Mouse (Mus musculus) heart, embryonic 12.5 days (tissue): Measurements from ENCODE around the gene Fjx1. TPM values are rescaled to one million over a fixed set of nuclear protein-coding genes. Genes with fewer than 3 reads are reported as not detected.

ENCODE experiments used
- ATAC-seq: fragments of 200-750 bp; cut with Nextera tagmentation; 2 replicates; pipeline ENCODE4 v1.8.0; 2017; ENCODE audit warnings: moderate TSS enrichment, moderate library complexity; ENCODE audit not compliant: insufficient number of reproducible peaks, low FRiP score
- H3K27ac ChIP-seq: fragments of 300-500 bp; sonication (generic); 2 replicates; pipeline ENCODE4 v1.5.1; 2016; ENCODE audit warnings: mild to moderate bottlenecking, moderate library complexity; ENCODE audit not compliant: poor library complexity, severe bottlenecking
- H3K27me3 ChIP-seq: fragments of 300-500 bp; sonication (generic); replicated peaks from 2 replicates; pipeline ENCODE4 v1.6.1; 2016; ENCODE audit warnings: mild to moderate bottlenecking, moderate library complexity
- H3K36me3 ChIP-seq: fragments of 300-500 bp; sonication (generic); 2 replicates; pipeline ENCODE4 v1.6.1; 2016; ENCODE audit warnings: mild to moderate bottlenecking, moderate library complexity
- H3K4me1 ChIP-seq: fragments of 300-500 bp; sonication (generic); replicated peaks from 2 replicates; pipeline ENCODE4 v1.6.1; 2016; ENCODE audit warnings: mild to moderate bottlenecking
- H3K4me2 ChIP-seq: fragments of 300-500 bp; sonication (generic); 2 replicates; pipeline ENCODE4 v1.6.1; 2016; ENCODE audit warnings: mild to moderate bottlenecking, moderate library complexity
- H3K4me3 ChIP-seq: fragments of 300-500 bp; sonication (generic); 2 replicates; pipeline ENCODE4 v1.5.1; 2016; ENCODE audit warnings: mild to moderate bottlenecking
- H3K9ac ChIP-seq: fragments of 300-500 bp; sonication (generic); 2 replicates; pipeline ENCODE4 v1.6.1; 2016; ENCODE audit warnings: mild to moderate bottlenecking, moderate library complexity
- H3K9me3 ChIP-seq: fragments of 300-500 bp; sonication (generic); replicated peaks from 2 replicates; pipeline ENCODE4 v1.6.1; 2016; ENCODE audit warnings: mild to moderate bottlenecking, moderate library complexity
- WGBS: fragments of 180-500 bp; shearing (Covaris S2); methylation state at CpG from one replicate; pipeline ENCODE4 v1.1.7; 2016; 5-methylcytosine and 5-hydroxymethylcytosine counted together
- polyA plus RNA-seq: library from polyadenylated mRNA; unstranded; fragments of >200 nt; fragmentation: Nextera tagmentation; extraction: Ambion mirVana; gene quantifications from 2 replicates; pipeline ENCODE4 v1.2.1, GENCODE M21; 2016

Gene Fjx1
- polyA plus RNA-seq, 1 experiment from 2014 or later: 4.3 TPM

- Histone ChIP-seq H3K9me3 (no peaks in the 10 kb centered on the region), H3K9ac (peak overlapping the region; percentile 86), H3K4me2 (peak overlapping the region; percentile 96), H3K36me3 (no peaks in the 10 kb centered on the region), H3K4me1 (peaks cover 11% of the 10 kb centered on the region), H3K4me3 (peak overlapping the region; percentile 86), H3K27ac (peak overlapping the region; percentile 62), H3K27me3 (0 out of 2 replicates have a peak, but pooled peaks cover 10% of the 10 kb centered on the region)
- under 1% methylated on average over 105 of the region's 109 CpGs for WGBS
- ATAC-seq: peak; percentile 63
These were observed 1.3 kb downstream of the Fjx1 start for GRCm38 (mm10) chr2:102450761-102451670.

- 0 out of 2 replicates have a peak, but pooled peaks have one; percentile 15 for ATAC-seq
- no peak overlapping the region for H3K27ac ChIP-seq
These were observed 2.0 kb downstream of the Fjx1 start for GRCm38 (mm10) chr2:102450248-102450760.

GRCm38 (mm10) chr2:102449630-102450247, 2.6 kb downstream of the Fjx1 start:
- H3K4me2 ChIP-seq: peak overlapping the region; percentile 96
- 0 out of 2 replicates have a peak, but pooled peaks cover 6% of the 10 kb centered on the region for H3K27me3 ChIP-seq
- H3K9me3 ChIP-seq: no peaks in the 10 kb centered on the region
- H3K36me3 ChIP-seq: no peaks in the 10 kb centered on the region
- ATAC-seq: no peak
- H3K4me3 ChIP-seq: peak overlapping the region; percentile 86
- H3K27ac ChIP-seq: no peak overlapping the region
- 1% methylated on average over 17 of the region's 17 CpGs for whole genome bisulfite sequencing
- H3K4me1 ChIP-seq: peaks cover 11% of the 10 kb centered on the region
- H3K9ac ChIP-seq: peak overlapping the region; percentile 86

More at GRCm38 (mm10) chr2:102450248-102450760, 2.0 kb downstream of the Fjx1 start:
- peak overlapping the region; percentile 86 for H3K4me3 ChIP-seq
- H3K9me3 ChIP-seq: no peaks in the 10 kb centered on the region
- H3K27me3 ChIP-seq: 0 out of 2 replicates have a peak, but pooled peaks cover 10% of the 10 kb centered on the region
- peak overlapping the region; percentile 96 for H3K4me2 ChIP-seq
- H3K4me1 ChIP-seq: peaks cover 11% of the 10 kb centered on the region
- H3K9ac ChIP-seq: peak overlapping the region; percentile 86
- H3K36me3 ChIP-seq: no peaks in the 10 kb centered on the region
- WGBS: under 1% methylated on average over 43 of the region's 43 CpGs

GRCm38 (mm10) chr2:102449056-102449455, 3.2 kb downstream of the Fjx1 start:
- H3K9ac ChIP-seq: no peak overlapping the region
- no peaks in the 10 kb centered on the region for H3K27me3 ChIP-seq
- 52% methylated on average over 1 of the region's 1 CpGs for WGBS
- no peak for ATAC-seq
- no peaks in the 10 kb centered on the region for H3K9me3 ChIP-seq
- H3K27ac ChIP-seq: no peak overlapping the region
- H3K4me2 ChIP-seq: no peak overlapping the region
- no peak overlapping the region for H3K4me3 ChIP-seq
- H3K36me3 ChIP-seq: no peaks in the 10 kb centered on the region
- H3K4me1 ChIP-seq: peaks cover 11% of the 10 kb centered on the region

- Histone ChIP-seq H3K4me1 (peaks cover 11% of the 10 kb centered on the region), H3K36me3 (no peaks in the 10 kb centered on the region), H3K27ac (no peak overlapping the region), H3K4me2 (no peak overlapping the region), H3K27me3 (no peaks in the 10 kb centered on the region), H3K9ac (no peak overlapping the region), H3K4me3 (no peak overlapping the region), H3K9me3 (no peaks in the 10 kb centered on the region)
- WGBS: 84% methylated on average over 7 of the region's 7 CpGs
- no peak for ATAC-seq
These were observed 4.5 kb downstream of the Fjx1 start for GRCm38 (mm10) chr2:102447831-102448230.

GRCm38 (mm10) chr2:102446851-102447250, 5.4 kb downstream of the Fjx1 start:
- no peaks in the 10 kb centered on the region for H3K36me3 ChIP-seq
- H3K4me3 ChIP-seq: no peak overlapping the region
- no peaks in the 10 kb centered on the region for H3K27me3 ChIP-seq
- H3K4me2 ChIP-seq: no peak overlapping the region
- ATAC-seq: no peak
- H3K4me1 ChIP-seq: peaks cover 11% of the 10 kb centered on the region
- no peaks in the 10 kb centered on the region for H3K9me3 ChIP-seq
- WGBS: 68% methylated on average over 4 of the region's 4 CpGs
- no peak overlapping the region for H3K9ac ChIP-seq
- H3K27ac ChIP-seq: no peak overlapping the region

GRCm38 (mm10) chr2:102437357-102438030, 14.8 kb downstream of the Fjx1 start:
- H3K9me3 ChIP-seq: no peaks in the 10 kb centered on the region
- WGBS: 54% methylated on average over 8 of the region's 8 CpGs
- no peak overlapping the region for H3K9ac ChIP-seq
- no peaks in the 10 kb centered on the region for H3K4me1 ChIP-seq
- no peak overlapping the region for H3K4me3 ChIP-seq
- ATAC-seq: no peak
- H3K36me3 ChIP-seq: no peaks in the 10 kb centered on the region
- 0 out of 2 replicates have a peak, but pooled peaks cover 3% of the 10 kb centered on the region for H3K27me3 ChIP-seq
- H3K4me2 ChIP-seq: no peak overlapping the region
- H3K27ac ChIP-seq: no peak overlapping the region

- no peak for ATAC-seq
- Histone ChIP-seq H3K9ac (no peak overlapping the region), H3K27ac (no peak overlapping the region), H3K4me3 (no peak overlapping the region), H3K4me1 (no peaks in the 10 kb centered on the region; the same call in 1 of the 2 replicates), H3K27me3 (0 out of 2 replicates have a peak, but pooled peaks cover 3% of the 10 kb centered on the region), H3K9me3 (no peaks in the 10 kb centered on the region), H3K36me3 (no peaks in the 10 kb centered on the region), H3K4me2 (no peak overlapping the region)
- WGBS: 94% methylated on average over 1 of the region's 1 CpGs
These were observed 18.4 kb downstream of the Fjx1 start for GRCm38 (mm10) chr2:102433879-102434278.

GRCm38 (mm10) chr2:102431084-102431483, 21.2 kb downstream of the Fjx1 start:
- H3K9me3 ChIP-seq: no peaks in the 10 kb centered on the region
- H3K36me3 ChIP-seq: no peaks in the 10 kb centered on the region
- H3K4me3 ChIP-seq: no peak overlapping the region
- H3K9ac ChIP-seq: no peak overlapping the region
- no peak for ATAC-seq
- 62% methylated on average over 4 of the region's 4 CpGs for WGBS
- no peaks in the 10 kb centered on the region; the same call in 1 of the 2 replicates for H3K4me1 ChIP-seq
- no peaks in the 10 kb centered on the region for H3K27me3 ChIP-seq
- no peak overlapping the region for H3K27ac ChIP-seq
- no peak overlapping the region for H3K4me2 ChIP-seq

GRCm38 (mm10) chr2:102427974-102428373, 24.3 kb downstream of the Fjx1 start:
- Histone ChIP-seq H3K27me3 (no peaks in the 10 kb centered on the region), H3K9ac (no peak overlapping the region), H3K36me3 (no peaks in the 10 kb centered on the region), H3K9me3 (no peaks in the 10 kb centered on the region), H3K4me1 (no peaks in the 10 kb centered on the region; the same call in 1 of the 2 replicates), H3K27ac (no peak overlapping the region), H3K4me2 (no peak overlapping the region), H3K4me3 (no peak overlapping the region)
- no peak for ATAC-seq
